Mouse (Mus musculus): Measurements from ENCODE around the gene Tlr2. TPM values are rescaled to one million over a fixed set of nuclear protein-coding genes. Genes with fewer than 3 reads are reported as not detected.

Tlr2 gene
- total and polyA plus RNA-seq, 2 experiments from 2014 or later = 1.4 to 3.1 TPM

DNA sequence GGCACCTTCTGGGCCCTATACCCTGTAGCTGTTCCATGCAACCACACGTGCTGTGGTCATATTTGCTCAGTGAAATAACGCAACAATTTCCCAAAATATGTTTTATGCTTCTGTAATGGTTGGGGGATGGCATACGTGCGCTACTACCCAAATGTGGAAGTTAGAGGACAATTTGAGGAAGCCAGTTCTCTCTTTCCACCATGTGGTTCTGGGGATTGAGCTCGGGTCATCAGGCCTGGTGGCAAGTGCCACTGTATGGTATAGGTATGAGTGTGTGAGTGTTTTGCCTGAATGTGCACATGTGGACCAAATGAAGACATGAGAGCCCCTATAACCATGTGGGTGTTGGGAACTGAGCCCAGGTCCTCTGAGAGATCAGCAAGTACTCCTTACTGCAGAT lies 2.1 kb downstream of the Tlr2 start:
- Histone ChIP-seq H3K9ac (replicated peaks; ENCODE audit: low read depth, low read length) (no peak overlapping the region), H3K27ac (ENCODE audit: low read depth) (no peak overlapping the region), H3K4me3 (ENCODE audit: low read depth, low read length) (no peak overlapping the region), H3K4me2 (ENCODE audit: low read depth, low read length) (no peak overlapping the region), H3K9me3 (replicated peaks; ENCODE audit: control insufficient read depth, low read length) (no peaks in the 10 kb centered on the region), H3K4me1 (ENCODE audit: control insufficient read depth, insufficient read depth) (no peaks in the 10 kb centered on the region), H3K27me3 (ENCODE audit: control insufficient read depth, insufficient read depth, low read length) (0 out of 2 replicates have a peak, but pooled peaks cover 3% of the 10 kb centered on the region), H3K36me3 (replicated peaks; ENCODE audit: control insufficient read depth, insufficient read depth, low read length) (no peaks in the 10 kb centered on the region)
- TF ChIP-seq CTCF (IDR thresholded peaks at IDR 0.05; ENCODE audit: low read depth) (no peak), EP300 (IDR thresholded peaks at IDR 0.05; ENCODE audit: low read depth) (no peak)
- DNase-seq (ENCODE audit: low spot score) = no peak
- WGBS = 93% methylated on average over 5 of the region's 5 CpGs
- no peak for ATAC-seq (ENCODE audit: insufficient read depth, low read depth)

- WGBS = 85% methylated on average over 15 of the region's 15 CpGs
- Histone ChIP-seq H3K27ac (ENCODE audit: low read depth) (no peak overlapping the region), H3K9ac (replicated peaks; ENCODE audit: low read depth, low read length) (no peak overlapping the region), H3K9me3 (replicated peaks; ENCODE audit: control insufficient read depth, low read length) (no peaks in the 10 kb centered on the region), H3K4me2 (ENCODE audit: low read depth, low read length) (no peak overlapping the region), H3K4me1 (ENCODE audit: control insufficient read depth, insufficient read depth) (no peaks in the 10 kb centered on the region), H3K27me3 (ENCODE audit: control insufficient read depth, insufficient read depth, low read length) (0 out of 2 replicates have a peak, but pooled peaks cover 3% of the 10 kb centered on the region), H3K36me3 (replicated peaks; ENCODE audit: control insufficient read depth, insufficient read depth, low read length) (no peaks in the 10 kb centered on the region), H3K4me3 (ENCODE audit: low read depth, low read length) (no peak overlapping the region)
- TF ChIP-seq EP300 (IDR thresholded peaks at IDR 0.05; ENCODE audit: low read depth) (no peak), CTCF (IDR thresholded peaks at IDR 0.05; ENCODE audit: low read depth) (no peak)
- ATAC-seq (ENCODE audit: insufficient read depth, low read depth) (no peak), DNase-seq (ENCODE audit: low spot score) (no peak)
These were observed 4.9 kb downstream of the Tlr2 start for GRCm38 (mm10) chr3:83836685-83837084.

DNA sequence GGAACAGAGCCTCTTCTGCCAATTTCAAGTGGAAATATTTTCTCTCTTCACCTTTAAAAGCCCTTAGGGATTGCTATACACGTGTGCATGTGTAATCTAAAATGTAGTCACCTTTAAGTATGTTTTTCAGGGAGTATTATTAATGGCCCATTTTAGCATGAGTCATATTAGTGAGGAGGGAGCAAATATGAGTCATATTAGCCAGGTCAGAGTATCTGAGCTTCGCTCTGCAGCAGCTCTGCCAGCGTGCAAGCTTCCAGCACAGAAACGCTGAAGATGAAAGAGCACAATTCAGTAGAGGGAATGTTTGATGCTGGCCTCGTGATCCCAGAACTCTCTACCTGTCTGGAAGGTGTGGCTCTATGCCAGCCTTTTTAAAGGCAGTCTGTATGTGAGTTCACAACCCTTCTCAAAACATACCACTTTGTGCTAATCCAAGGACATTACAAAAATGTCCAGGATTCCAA lies 13.4 kb downstream of the Tlr2 start:
- no peak overlapping the region for H3K9ac ChIP-seq (replicated peaks; ENCODE audit: low read depth, low read length)
- H3K4me2 ChIP-seq (ENCODE audit: low read depth, low read length) = no peak overlapping the region
- no peak for ATAC-seq (ENCODE audit: insufficient read depth, low read depth)
- TF ChIP-seq CTCF (IDR thresholded peaks at IDR 0.05; ENCODE audit: low read depth) (no peak), EP300 (IDR thresholded peaks at IDR 0.05; ENCODE audit: low read depth) (no peak)
- no peaks in the 10 kb centered on the region for H3K36me3 ChIP-seq (replicated peaks; ENCODE audit: control insufficient read depth, insufficient read depth, low read length)
- H3K4me1 ChIP-seq (ENCODE audit: control insufficient read depth, insufficient read depth) = no peaks in the 10 kb centered on the region
- H3K9me3 ChIP-seq (replicated peaks; ENCODE audit: control insufficient read depth, low read length) = no peaks in the 10 kb centered on the region
- 39% methylated on average over 5 of the region's 5 CpGs for WGBS
- no peak overlapping the region for H3K27ac ChIP-seq (ENCODE audit: low read depth)
- DNase-seq (ENCODE audit: low spot score) = no peak
- H3K4me3 ChIP-seq (ENCODE audit: low read depth, low read length) = no peak overlapping the region
- H3K27me3 ChIP-seq (ENCODE audit: control insufficient read depth, insufficient read depth, low read length) = no peaks in the 10 kb centered on the region

- TF ChIP-seq CTCF (IDR thresholded peaks at IDR 0.05; ENCODE audit: low read depth) (no peak), EP300 (IDR thresholded peaks at IDR 0.05; ENCODE audit: low read depth) (no peak)
- 80% methylated on average over 9 of the region's 9 CpGs for WGBS
- Histone ChIP-seq H3K9me3 (replicated peaks; ENCODE audit: control insufficient read depth, low read length) (no peaks in the 10 kb centered on the region), H3K27me3 (ENCODE audit: control insufficient read depth, insufficient read depth, low read length) (no peaks in the 10 kb centered on the region), H3K36me3 (replicated peaks; ENCODE audit: control insufficient read depth, insufficient read depth, low read length) (no peaks in the 10 kb centered on the region), H3K4me2 (ENCODE audit: low read depth, low read length) (no peak overlapping the region), H3K4me1 (ENCODE audit: control insufficient read depth, insufficient read depth) (no peaks in the 10 kb centered on the region), H3K9ac (replicated peaks; ENCODE audit: low read depth, low read length) (no peak overlapping the region), H3K4me3 (ENCODE audit: low read depth, low read length) (no peak overlapping the region), H3K27ac (ENCODE audit: low read depth) (no peak overlapping the region)
- ATAC-seq (ENCODE audit: insufficient read depth, low read depth) (no peak), DNase-seq (ENCODE audit: low spot score) (no peak)
These were observed 13.9 kb downstream of the Tlr2 start for GRCm38 (mm10) chr3:83827684-83828083.

DNA sequence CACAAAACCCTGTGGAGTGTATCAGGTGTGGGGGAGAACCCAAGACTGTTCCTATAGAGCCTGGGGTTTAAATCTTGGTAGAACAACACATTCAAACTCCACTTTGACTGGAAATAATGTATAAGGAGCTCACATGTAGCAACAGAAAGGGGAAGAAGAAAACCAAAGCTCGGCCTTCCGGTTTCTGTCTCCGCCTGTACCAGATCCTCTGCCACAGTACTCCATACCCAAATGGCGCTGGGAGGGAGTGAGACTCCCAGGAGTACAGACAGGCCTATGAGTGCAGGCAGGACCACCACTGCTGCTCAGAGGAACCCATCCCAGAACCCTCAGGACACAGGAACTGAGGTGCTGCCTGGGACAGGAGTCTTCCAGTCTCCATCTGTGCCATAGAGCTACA lies 17.8 kb downstream of the Tlr2 start:
- DNase-seq (ENCODE audit: low spot score) = no peak
- TF ChIP-seq CTCF (IDR thresholded peaks at IDR 0.05; ENCODE audit: low read depth) (no peak), EP300 (IDR thresholded peaks at IDR 0.05; ENCODE audit: low read depth) (no peak)
- Histone ChIP-seq H3K27me3 (ENCODE audit: control insufficient read depth, insufficient read depth, low read length) (no peaks in the 10 kb centered on the region), H3K9me3 (replicated peaks; ENCODE audit: control insufficient read depth, low read length) (no peaks in the 10 kb centered on the region), H3K9ac (replicated peaks; ENCODE audit: low read depth, low read length) (no peak overlapping the region), H3K4me2 (ENCODE audit: low read depth, low read length) (no peak overlapping the region), H3K36me3 (replicated peaks; ENCODE audit: control insufficient read depth, insufficient read depth, low read length) (no peaks in the 10 kb centered on the region), H3K27ac (ENCODE audit: low read depth) (no peak overlapping the region), H3K4me3 (ENCODE audit: low read depth, low read length) (no peak overlapping the region), H3K4me1 (ENCODE audit: control insufficient read depth, insufficient read depth) (no peaks in the 10 kb centered on the region)
- ATAC-seq (ENCODE audit: insufficient read depth, low read depth) = no peak
- 88% methylated on average over 4 of the region's 4 CpGs for WGBS

- ATAC-seq (ENCODE audit: insufficient read depth, low read depth) = no peak
- Histone ChIP-seq H3K4me1 (ENCODE audit: control insufficient read depth, insufficient read depth) (no peaks in the 10 kb centered on the region), H3K9ac (replicated peaks; ENCODE audit: low read depth, low read length) (no peak overlapping the region), H3K27me3 (ENCODE audit: control insufficient read depth, insufficient read depth, low read length) (no peaks in the 10 kb centered on the region), H3K9me3 (replicated peaks; ENCODE audit: control insufficient read depth, low read length) (no peaks in the 10 kb centered on the region), H3K4me2 (ENCODE audit: low read depth, low read length) (no peak overlapping the region), H3K27ac (ENCODE audit: low read depth) (no peak overlapping the region), H3K4me3 (ENCODE audit: low read depth, low read length) (no peak overlapping the region), H3K36me3 (replicated peaks; ENCODE audit: control insufficient read depth, insufficient read depth, low read length) (no peaks in the 10 kb centered on the region)
- 81% methylated on average over 4 of the region's 4 CpGs for WGBS
- DNase-seq (ENCODE audit: low spot score) = no peak
- TF ChIP-seq CTCF (IDR thresholded peaks at IDR 0.05; ENCODE audit: low read depth) (no peak), EP300 (IDR thresholded peaks at IDR 0.05; ENCODE audit: low read depth) (no peak)
These were observed 25.1 kb downstream of the Tlr2 start for GRCm38 (mm10) chr3:83816372-83816925.

Measured in heart, postnatal 0 days (tissue).